Comparison of ENCODE assay signal across 9 mouse cellular contexts in the genomic region with DNA sequence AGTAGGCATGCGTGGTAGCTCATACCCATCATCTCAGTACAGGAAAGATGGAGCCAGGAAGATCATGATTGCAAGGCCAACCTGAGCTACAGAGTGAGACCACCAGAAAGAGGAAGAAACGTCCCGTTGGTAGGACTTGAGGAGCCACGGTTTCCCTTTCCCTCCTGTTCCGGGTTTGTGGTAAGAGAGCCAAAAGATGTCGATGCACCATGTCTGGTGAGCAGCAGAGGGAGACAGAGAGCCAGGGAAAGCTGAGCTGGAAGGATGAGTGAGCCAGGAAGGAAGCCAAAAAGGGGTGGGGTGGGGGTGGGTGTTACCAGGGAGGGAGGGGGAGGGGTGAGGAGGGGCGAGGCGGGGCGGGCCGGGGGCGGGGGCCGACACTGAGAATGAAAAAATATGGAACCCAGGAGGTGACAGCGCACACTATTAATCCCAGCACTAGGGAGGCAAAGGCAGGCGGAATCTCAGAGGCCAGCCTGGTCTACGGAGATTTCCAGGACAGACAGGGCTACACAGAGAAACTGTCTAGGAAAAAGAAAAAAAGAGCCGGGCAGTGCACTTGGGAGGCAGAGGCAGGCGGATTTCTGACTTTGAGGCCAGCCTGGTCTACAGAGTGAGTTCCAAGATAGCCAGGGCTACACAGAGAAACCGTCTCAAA. TPM values are rescaled to one million over a fixed set of nuclear protein-coding genes. Genes with fewer than 3 reads are reported as not detected.
DNase-seq lines count a peak whose midpoint lies in the region; ATAC-seq and TF ChIP-seq lines count a peak whose summit lies in the region.
"Had no signal": no experiment of that assay in that cellular context is flagged by ENCODE, and none has a peak within 500 bp of the region (broad histone marks: within the 10 kb centered on the region; RNA-seq: fewer than 3 reads in every experiment).

No protein-coding gene starts in this region.

- peak overlapping the region; percentile 13; the same call in 1 of the 2 replicates for H3K4me3 ChIP-seq in embryonic facial prominence, embryonic 10.5 days
- H3K4me3 ChIP-seq in kidney, adult 2 months (ENCODE audit: insufficient read depth, low read depth, low read length) = no peak overlapping the region
- no peak overlapping the region for H3K4me3 ChIP-seq in limb, embryonic 11.5 days (ENCODE audit: low read depth, low read length)
- no peak overlapping the region for H3K4me3 ChIP-seq in stomach, postnatal 0 days (ENCODE audit: low read depth, low read length)
- H3K4me3 ChIP-seq: embryonic facial prominence, embryonic 12.5 days had no signal

- no peaks in the 10 kb centered on the region for H3K36me3 ChIP-seq in embryonic facial prominence, embryonic 10.5 days (replicated peaks)
- no peaks in the 10 kb centered on the region for H3K36me3 ChIP-seq in kidney, adult 2 months (ENCODE audit: control insufficient read depth, insufficient read depth, low read length)
- no peaks in the 10 kb centered on the region for H3K36me3 ChIP-seq in limb, embryonic 11.5 days (ENCODE audit: control insufficient read depth, insufficient read depth, low read length)
- no peaks in the 10 kb centered on the region for H3K36me3 ChIP-seq in stomach, postnatal 0 days (ENCODE audit: control insufficient read depth, insufficient read depth, low read length)
- H3K36me3 ChIP-seq: embryonic facial prominence, embryonic 12.5 days had no signal

- TF ChIP-seq POLR2A in kidney, adult 2 months (IDR thresholded peaks at IDR 0.05; ENCODE audit: low read depth, low read length) = no peak

- TF ChIP-seq EP300 in stomach, postnatal 0 days (optimal IDR thresholded peaks at IDR 0.05) = no peak

- no peak overlapping the region for H3K9ac ChIP-seq in limb, embryonic 11.5 days (ENCODE audit: low read length)
- H3K9ac ChIP-seq in stomach, postnatal 0 days (ENCODE audit: low read length) = 0 out of 2 replicates have a peak overlapping the region, but pooled peaks have one; percentile 35
- H3K9ac ChIP-seq: embryonic facial prominence, embryonic 12.5 days had no signal

- peak; percentile 93 for DNase-seq in 416B (ENCODE audit: low read depth)
- DNase-seq in embryonic facial prominence, embryonic 10.5 days (ENCODE audit: low spot score) = peak; percentile 82
- DNase-seq in heart, adult 18-20 months = peak; percentile 86 to 90
- peak; percentile 82 for DNase-seq in kidney, adult 2 months
- DNase-seq in limb, embryonic 11.5 days (ENCODE audit: low spot score) = peak; percentile 81
- DNase-seq in stomach, postnatal 0 days (ENCODE audit: low spot score) = peak; percentile 84

- H3K9me3 ChIP-seq in embryonic facial prominence, embryonic 10.5 days = no peaks in the 10 kb centered on the region
- no peaks in the 10 kb centered on the region for H3K9me3 ChIP-seq in limb, embryonic 11.5 days (ENCODE audit: control insufficient read depth, low read length)
- no peaks in the 10 kb centered on the region for H3K9me3 ChIP-seq in stomach, postnatal 0 days (ENCODE audit: control insufficient read depth, low read length)
- H3K9me3 ChIP-seq: embryonic facial prominence, embryonic 12.5 days had no signal

- no peak overlapping the region for H3K4me2 ChIP-seq in limb, embryonic 11.5 days (ENCODE audit: low read depth, severe bottlenecking)
- H3K4me2 ChIP-seq in stomach, postnatal 0 days (replicated peaks; ENCODE audit: low read depth) = peak overlapping the region; percentile 38
- H3K4me2 ChIP-seq: embryonic facial prominence, embryonic 12.5 days had no signal

- no peaks in the 10 kb centered on the region for H3K27me3 ChIP-seq in embryonic facial prominence, embryonic 10.5 days (replicated peaks; ENCODE audit: low read depth, poor library complexity, severe bottlenecking)
- H3K27me3 ChIP-seq in kidney, adult 2 months (replicated peaks; ENCODE audit: control insufficient read depth, insufficient read depth, low read length) = no peaks in the 10 kb centered on the region
- no peaks in the 10 kb centered on the region for H3K27me3 ChIP-seq in limb, embryonic 11.5 days (ENCODE audit: control insufficient read depth, insufficient read depth, low read length)
- H3K27me3 ChIP-seq in stomach, postnatal 0 days (ENCODE audit: control insufficient read depth, insufficient read depth, low read length) = no peaks in the 10 kb centered on the region
- H3K27me3 ChIP-seq: embryonic facial prominence, embryonic 12.5 days had no signal

- H3K4me1 ChIP-seq in embryonic facial prominence, embryonic 10.5 days = peaks cover 20% of the 10 kb centered on the region
- H3K4me1 ChIP-seq in kidney, adult 2 months (ENCODE audit: control insufficient read depth, insufficient read depth, low read length) = no peaks in the 10 kb centered on the region
- H3K4me1 ChIP-seq in limb, embryonic 11.5 days (ENCODE audit: control insufficient read depth, insufficient read depth, low read length) = peaks cover 11% of the 10 kb centered on the region; the same call in 1 of the 2 replicates
- H3K4me1 ChIP-seq in stomach, postnatal 0 days (replicated peaks; ENCODE audit: control insufficient read depth, insufficient read depth) = no peaks in the 10 kb centered on the region

- H3K27ac ChIP-seq in embryonic facial prominence, embryonic 10.5 days (replicated peaks) = no peak overlapping the region
- H3K27ac ChIP-seq in kidney, adult 2 months (ENCODE audit: insufficient read depth, low read depth, low read length) = no peak overlapping the region
- no peak overlapping the region for H3K27ac ChIP-seq in limb, embryonic 11.5 days (replicated peaks; ENCODE audit: low read depth, low read length)
- no peak overlapping the region for H3K27ac ChIP-seq in stomach, postnatal 0 days (replicated peaks)
- H3K27ac ChIP-seq: embryonic facial prominence, embryonic 12.5 days had no signal

- ATAC-seq in activated CD4-positive, CD25-positive, alpha-beta regulatory T cell, adult 4 months = peak; percentile 63
- no peak for ATAC-seq in limb, embryonic 11.5 days (ENCODE audit: insufficient number of reproducible peaks, low FRiP score, low TSS enrichment, low read depth)
- ATAC-seq in monocyte, adult 5-6 weeks (replicated peaks; ENCODE audit: insufficient number of reproducible peaks, low FRiP score, low TSS enrichment, poor library complexity, severe bottlenecking) = peak; percentile 69
- ATAC-seq in stomach, postnatal 0 days (ENCODE audit: low FRiP score, low TSS enrichment) = peak; percentile 56

- peak; percentile 90 for TF ChIP-seq CTCF in kidney, adult 2 months (conservative IDR thresholded peaks at IDR 0.05; ENCODE audit: insufficient read depth, insufficient read length, low read depth, low read length)
- peak; percentile 86 for TF ChIP-seq CTCF in stomach, postnatal 0 days (IDR thresholded peaks at IDR 0.05; ENCODE audit: low read depth)

- WGBS in embryonic facial prominence, embryonic 10.5 days = 24% methylated on average over 18 of the region's 18 CpGs
- 21% methylated on average over 18 of the region's 18 CpGs for WGBS in kidney, adult 2 months
- 29% methylated on average over 18 of the region's 18 CpGs for WGBS in limb, embryonic 11.5 days
- WGBS in stomach, postnatal 0 days = 19% methylated on average over 18 of the region's 18 CpGs

RNA-seq across cellular contexts. Expression of gene Arhgef10l, which starts 14.0 kb away (rescaled TPM):
- polyA plus RNA-seq in activated CD4-positive, CD25-positive, alpha-beta regulatory T cell, adult 4 months (2017; shearing (Covaris generic)) = not detected
- polyA plus RNA-seq in embryonic facial prominence, embryonic 10.5 days (2016; fragmentation: Nextera tagmentation; extraction: Ambion mirVana) = 17.9 and 18.2 TPM in 2 replicates
- total RNA-seq in heart, adult 18-20 months (2021) = 10 to 100 TPM; 68.5 to 72.7 TPM
- 42.0 and 56.2 TPM in 2 replicates for polyA plus RNA-seq in kidney, adult 2 months (2012; rRNA removed)
- polyA plus RNA-seq in limb, embryonic 11.5 days (2014; fragmentation: Nextera tagmentation; extraction: Ambion mirVana) = 11.8 and 12.8 TPM in 2 replicates
- 139 to 166 TPM (median 160 TPM) in 3 replicates for total RNA-seq in monocyte, adult 5-6 weeks (2017)
- 11.3 and 12.7 TPM in 2 replicates for polyA plus RNA-seq in stomach, postnatal 0 days (2015; fragmentation: Nextera tagmentation; extraction: Ambion mirVana)

RNA-seq across cellular contexts. Expression of gene Rcc2, which starts 20.5 kb away (rescaled TPM):
- polyA plus RNA-seq in activated CD4-positive, CD25-positive, alpha-beta regulatory T cell, adult 4 months (2017; shearing (Covaris generic)) = 10 to 100 TPM; 17.6 to 22.8 TPM
- polyA plus RNA-seq in embryonic facial prominence, embryonic 10.5 days (2016; fragmentation: Nextera tagmentation; extraction: Ambion mirVana) = 54.4 and 59.8 TPM in 2 replicates
- 10 to 100 TPM; 12.2 to 14.9 TPM for total RNA-seq in heart, adult 18-20 months (2021)
- 18.7 and 20.9 TPM in 2 replicates for polyA plus RNA-seq in kidney, adult 2 months (2012; rRNA removed)
- polyA plus RNA-seq in limb, embryonic 11.5 days (2014; fragmentation: Nextera tagmentation; extraction: Ambion mirVana) = 87.2 and 101 TPM in 2 replicates
- total RNA-seq in monocyte, adult 5-6 weeks (2017) = 37.9 to 43.0 TPM (median 38.5 TPM) in 3 replicates
- polyA plus RNA-seq in stomach, postnatal 0 days (2015; fragmentation: Nextera tagmentation; extraction: Ambion mirVana) = 18.9 and 20.4 TPM in 2 replicates

Comparison
In these comparisons a context has a peak if more than half of its experiments do, and no peak if none do; other contexts are left out.
1. RNA of gene Arhgef10l, which starts 14.0 kb away (polyA plus RNA-seq): 42.0 to 56.2 TPM in kidney, adult 2 months, 17.9 to 18.2 TPM in embryonic facial prominence, embryonic 10.5 days, 11.8 to 12.8 TPM in limb, embryonic 11.5 days and 11.3 to 12.7 TPM in stomach, postnatal 0 days; not detected in activated CD4-positive, CD25-positive, alpha-beta regulatory T cell, adult 4 months; every median in the first group is over 10 times any median in the second.
2. Peak in every context shown above with its lines, with median percentiles within 50 percentile points of each other: DNase-seq.